9 mouse cellular contexts compared by ENCODE assay signal in the genomic region with DNA sequence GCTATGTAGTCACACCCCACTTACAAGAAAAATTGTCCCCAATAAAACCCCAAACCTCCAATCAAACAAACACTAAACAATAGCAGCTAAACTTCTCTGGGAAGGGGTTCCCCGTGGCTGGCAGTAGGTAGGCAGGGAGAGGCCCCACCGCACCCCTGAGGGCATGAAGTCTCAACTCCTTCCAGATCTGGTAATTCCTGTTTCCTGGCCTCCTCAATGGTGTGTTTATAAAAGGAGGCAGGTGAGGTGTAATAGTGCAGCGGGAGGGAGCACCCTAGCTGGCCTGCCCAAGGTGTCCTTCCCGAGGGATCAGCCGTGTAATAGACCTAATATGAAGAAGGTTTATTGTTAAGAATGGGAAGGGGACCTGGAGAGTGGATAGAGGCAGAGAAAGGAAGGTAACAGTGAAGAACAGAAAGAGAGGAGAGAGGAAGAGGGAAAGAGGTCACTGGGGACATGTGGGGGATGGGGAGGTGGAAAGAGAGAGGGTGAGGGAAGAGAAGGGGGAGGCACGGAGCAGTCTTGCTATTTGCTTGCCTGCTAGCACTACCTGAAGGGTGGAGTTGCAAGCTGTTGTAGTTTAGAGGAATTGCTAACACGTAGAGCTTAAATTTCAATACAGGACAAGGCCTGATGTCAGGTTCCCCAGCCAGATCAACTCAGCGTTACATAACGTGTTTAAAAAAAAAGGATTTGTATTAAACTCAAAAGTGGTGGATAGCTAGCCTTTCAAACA. TPM values are rescaled to one million over a fixed set of nuclear protein-coding genes. Genes with fewer than 3 reads are reported as not detected.
DNase-seq lines count a peak whose midpoint lies in the region; ATAC-seq and TF ChIP-seq lines count a peak whose summit lies in the region.
"Had no signal": no experiment of that assay in that cellular context is flagged by ENCODE, and none has a peak within 500 bp of the region (broad histone marks: within the 10 kb centered on the region; RNA-seq: fewer than 3 reads in every experiment).

No protein-coding gene starts in this region.

- H3K4me3 ChIP-seq in kidney, adult 2 months (ENCODE audit: insufficient read depth, low read depth, low read length): no peak overlapping the region
- H3K4me3 ChIP-seq in E14TG2a.4 (replicated peaks; ENCODE audit: low read length): 0 out of 2 replicates have a peak overlapping the region, but pooled peaks have one; percentile 7
- peak overlapping the region; percentile 29 for H3K4me3 ChIP-seq in embryonic facial prominence, embryonic 15.5 days (replicated peaks)
- no peak overlapping the region for H3K4me3 ChIP-seq in limb, embryonic 15.5 days

- peak overlapping the region; percentile 31; the same call in 1 of the 2 replicates for H3K27ac ChIP-seq in kidney, adult 2 months (ENCODE audit: insufficient read depth, low read depth, low read length)
- peak overlapping the region; percentile 82 for H3K27ac ChIP-seq in embryonic facial prominence, embryonic 15.5 days (replicated peaks)
- peak overlapping the region; percentile 67 for H3K27ac ChIP-seq in limb, embryonic 15.5 days

- H3K4me2 ChIP-seq in embryonic facial prominence, embryonic 15.5 days (replicated peaks): peak overlapping the region; percentile 54
- H3K4me2 ChIP-seq in limb, embryonic 15.5 days: peak overlapping the region; percentile 47

- no peak for TF ChIP-seq CTCF in kidney, adult 2 months (conservative IDR thresholded peaks at IDR 0.05; ENCODE audit: insufficient read depth, insufficient read length, low read depth, low read length)
- no peak for TF ChIP-seq CTCF in E14TG2a.4 (conservative IDR thresholded peaks at IDR 0.05; ENCODE audit: low read length)

- no peaks in the 10 kb centered on the region for H3K36me3 ChIP-seq in kidney, adult 2 months (ENCODE audit: control insufficient read depth, insufficient read depth, low read length)
- H3K36me3 ChIP-seq in E14TG2a.4 (ENCODE audit: insufficient read depth, low read length): no peaks in the 10 kb centered on the region
- no peaks in the 10 kb centered on the region for H3K36me3 ChIP-seq in embryonic facial prominence, embryonic 15.5 days
- H3K36me3 ChIP-seq in limb, embryonic 15.5 days: no peaks in the 10 kb centered on the region

- TF ChIP-seq POLR2A in kidney, adult 2 months (IDR thresholded peaks at IDR 0.05; ENCODE audit: low read depth, low read length): no peak

- H3K9me3 ChIP-seq in E14TG2a.4 (ENCODE audit: low read length): peaks cover 64% of the 10 kb centered on the region
- H3K9me3 ChIP-seq in embryonic facial prominence, embryonic 15.5 days (replicated peaks): no peaks in the 10 kb centered on the region
- H3K9me3 ChIP-seq in limb, embryonic 15.5 days: no peaks in the 10 kb centered on the region

- peak; percentile 12 for DNase-seq in kidney, adult 2 months
- DNase-seq in kidney, adult 8-10 months: no peak
- no peak for DNase-seq in Muller cell, postnatal 12 days (ENCODE audit: inconsistent ontology term)
- no peak for DNase-seq in testis, postnatal 14 days (ENCODE audit: low spot score)

- 53% methylated on average over 9 of the region's 9 CpGs for WGBS in kidney, adult 2 months
- WGBS in embryonic facial prominence, embryonic 15.5 days: 57% methylated on average over 9 of the region's 9 CpGs
- WGBS in limb, embryonic 15.5 days: 61% methylated on average over 9 of the region's 9 CpGs

- no peak overlapping the region for H3K9ac ChIP-seq in embryonic facial prominence, embryonic 15.5 days
- H3K9ac ChIP-seq in limb, embryonic 15.5 days: no peak overlapping the region

- H3K4me1 ChIP-seq in kidney, adult 2 months (ENCODE audit: control insufficient read depth, insufficient read depth, low read length): no peaks in the 10 kb centered on the region; the same call in 1 of the 2 replicates
- H3K4me1 ChIP-seq in E14TG2a.4 (replicated peaks; ENCODE audit: low read depth, low read length): no peaks in the 10 kb centered on the region
- peaks cover 11% of the 10 kb centered on the region for H3K4me1 ChIP-seq in embryonic facial prominence, embryonic 15.5 days
- peaks cover 14% of the 10 kb centered on the region for H3K4me1 ChIP-seq in limb, embryonic 15.5 days

- H3K27me3 ChIP-seq in kidney, adult 2 months (replicated peaks; ENCODE audit: control insufficient read depth, insufficient read depth, low read length): no peaks in the 10 kb centered on the region
- no peaks in the 10 kb centered on the region for H3K27me3 ChIP-seq in E14TG2a.4 (ENCODE audit: insufficient read depth, low read length)
- H3K27me3 ChIP-seq in embryonic facial prominence, embryonic 15.5 days: no peaks in the 10 kb centered on the region
- no peaks in the 10 kb centered on the region for H3K27me3 ChIP-seq in limb, embryonic 15.5 days
- H3K27me3 ChIP-seq: Patski had no signal

- ATAC-seq in embryonic facial prominence, embryonic 15.5 days (ENCODE audit: insufficient number of reproducible peaks, low FRiP score, low TSS enrichment, low read depth): peak; percentile 71; the same call in 1 of the 2 replicates
- ATAC-seq in limb, embryonic 15.5 days (ENCODE audit: insufficient number of reproducible peaks, low FRiP score, low TSS enrichment, low read depth): no peak
- no peak for ATAC-seq in monocyte, adult 5-6 weeks (replicated peaks; ENCODE audit: insufficient number of reproducible peaks, low FRiP score, low TSS enrichment, poor library complexity, severe bottlenecking)

RNA-seq across cellular contexts. Expression of a gene that starts 18.9 kb away (rescaled TPM):
- 0.18 and 0.28 TPM in 2 replicates for polyA plus RNA-seq in kidney, adult 2 months (2012; rRNA removed)
- 29.2 and 35.5 TPM in 2 replicates for polyA plus RNA-seq in embryonic facial prominence, embryonic 15.5 days (2015; fragmentation: Nextera tagmentation; extraction: Ambion mirVana)
- polyA plus RNA-seq in limb, embryonic 15.5 days (2015; fragmentation: Nextera tagmentation; extraction: Ambion mirVana): 30.4 and 35.2 TPM in 2 replicates
- 2.9 to 12.3 TPM (median 3.7 TPM) in 3 replicates for total RNA-seq in monocyte, adult 5-6 weeks (2017)

Comparison
In these comparisons a context has a peak if more than half of its experiments do, and no peak if none do; other contexts are left out.
1. H3K27ac ChIP-seq: peak in every context shown above with its lines; median percentile 82 in embryonic facial prominence, embryonic 15.5 days; 67 in limb, embryonic 15.5 days; 31 in kidney, adult 2 months.
2. H3K4me3 ChIP-seq: peak in E14TG2a.4 (single experiment) and embryonic facial prominence, embryonic 15.5 days (single experiment); none in kidney, adult 2 months (single experiment) and limb, embryonic 15.5 days (single experiment).
3. RNA of a gene that starts 18.9 kb away (polyA plus RNA-seq): 30.4 to 35.2 TPM in limb, embryonic 15.5 days and 29.2 to 35.5 TPM in embryonic facial prominence, embryonic 15.5 days; 0.18 to 0.28 TPM in kidney, adult 2 months; every median in the first group is over 10 times any median in the second.